Mouse (Mus musculus): ENCODE results near the gene Olfr153. TPM values are rescaled to one million over a fixed set of nuclear protein-coding genes. Genes with fewer than 3 reads are reported as not detected.

Olfr153 gene
- total RNA-seq (2023) = not detected

GRCm38 (mm10) chr2:87531496-87531895 is at the start of gene Olfr153:
Gene Olfr153, plus strand, starts transcription at chr2:87531796.

GRCm38 (mm10) chr2:87496993-87497392 is 34.6 kb upstream of the Olfr153 start, which contains the start of gene Pramel7:
Gene Pramel7, minus strand, starts transcription at chr2:87497093.

GRCm38 (mm10) chr2:87506265-87506664 is 25.3 kb upstream of the Olfr153 start, which contains the start of gene Pramel6:
Gene Pramel6, plus strand, starts transcription at chr2:87506565.

GRCm38 (mm10) chr2:87545442-87545841 is 13.8 kb downstream of the Olfr153 start, which contains the start of gene Olfr1128:
Gene Olfr1128, minus strand, starts transcription at chr2:87545542.

GRCm38 (mm10) chr2:87573602-87574001 is 42.0 kb downstream of the Olfr153 start, which contains the start of gene Olfr1129:
Gene Olfr1129, plus strand, starts transcription at chr2:87573902.

Other genes starting within 250 kb of the Olfr153 start
- not detected for gene Olfr1118, start 224.2 kb upstream of the Olfr153 start, total RNA-seq (2023)
- gene Olfr1120, start 177.0 kb upstream of the Olfr153 start, total RNA-seq (2023) = not detected
- gene Olfr1121, start 161.9 kb upstream of the Olfr153 start, total RNA-seq (2023) = not detected
- not detected for gene Olfr1122, start 145.9 kb upstream of the Olfr153 start, total RNA-seq (2023)
- gene Olfr1123, start 115.2 kb upstream of the Olfr153 start, total RNA-seq (2023) = not detected
- not detected for gene Olfr1124, start 101.5 kb upstream of the Olfr153 start, total RNA-seq (2023)
- gene Olfr1126, start 77.8 kb upstream of the Olfr153 start, total RNA-seq (2023) = not detected
- gene Pramel7, start 34.7 kb upstream of the Olfr153 start, total RNA-seq (2023) = not detected
- not detected for gene Pramel6, start 25.2 kb upstream of the Olfr153 start, total RNA-seq (2023)
- gene Olfr1128, start 13.7 kb downstream of the Olfr153 start, total RNA-seq (2023) = not detected
- not detected for gene Olfr1129, start 42.1 kb downstream of the Olfr153 start, total RNA-seq (2023)
- not detected for gene Olfr1130, start 74.4 kb downstream of the Olfr153 start, total RNA-seq (2023)
- gene Olfr1131, start 95.3 kb downstream of the Olfr153 start, total RNA-seq (2023) = not detected
- gene Olfr1132, start 105.7 kb downstream of the Olfr153 start, total RNA-seq (2023) = not detected
- gene Olfr1133, start 115.6 kb downstream of the Olfr153 start, total RNA-seq (2023) = not detected
- gene Olfr1134, start 126.7 kb downstream of the Olfr153 start, total RNA-seq (2023) = not detected
- gene Olfr1135, start 141.9 kb downstream of the Olfr153 start, total RNA-seq (2023) = not detected
- gene Olfr1136, start 162.2 kb downstream of the Olfr153 start, total RNA-seq (2023) = not detected
- not detected for gene Olfr1137, start 181.4 kb downstream of the Olfr153 start, total RNA-seq (2023)
- not detected for gene Olfr1138, start 208.2 kb downstream of the Olfr153 start, total RNA-seq (2023)
- not detected for gene Olfr1140, start 212.0 kb downstream of the Olfr153 start, total RNA-seq (2023)
- gene Olfr1141, start 222.2 kb downstream of the Olfr153 start, total RNA-seq (2023) = not detected
- gene Olfr152, start 247.7 kb downstream of the Olfr153 start, total RNA-seq (2023) = not detected